Mouse (Mus musculus) liver, adult 2 months (tissue): ENCODE data around the gene Hivep2.

ENCODE experiments used
- CTCF ChIP-seq: fragments of 200-500 bp; IDR thresholded peaks from 2 replicates; pipeline ENCODE4 v1.5.1; 2011; ENCODE audit warnings: low read depth, low read length, control low read depth
- POLR2A ChIP-seq: fragments of 200-500 bp; IDR thresholded peaks from 2 replicates; pipeline ENCODE4 v1.6.1; 2011; ENCODE audit warnings: low read length, control low read depth; ENCODE audit not compliant: insufficient read depth; ENCODE audit errors: extremely low read depth

DNA sequence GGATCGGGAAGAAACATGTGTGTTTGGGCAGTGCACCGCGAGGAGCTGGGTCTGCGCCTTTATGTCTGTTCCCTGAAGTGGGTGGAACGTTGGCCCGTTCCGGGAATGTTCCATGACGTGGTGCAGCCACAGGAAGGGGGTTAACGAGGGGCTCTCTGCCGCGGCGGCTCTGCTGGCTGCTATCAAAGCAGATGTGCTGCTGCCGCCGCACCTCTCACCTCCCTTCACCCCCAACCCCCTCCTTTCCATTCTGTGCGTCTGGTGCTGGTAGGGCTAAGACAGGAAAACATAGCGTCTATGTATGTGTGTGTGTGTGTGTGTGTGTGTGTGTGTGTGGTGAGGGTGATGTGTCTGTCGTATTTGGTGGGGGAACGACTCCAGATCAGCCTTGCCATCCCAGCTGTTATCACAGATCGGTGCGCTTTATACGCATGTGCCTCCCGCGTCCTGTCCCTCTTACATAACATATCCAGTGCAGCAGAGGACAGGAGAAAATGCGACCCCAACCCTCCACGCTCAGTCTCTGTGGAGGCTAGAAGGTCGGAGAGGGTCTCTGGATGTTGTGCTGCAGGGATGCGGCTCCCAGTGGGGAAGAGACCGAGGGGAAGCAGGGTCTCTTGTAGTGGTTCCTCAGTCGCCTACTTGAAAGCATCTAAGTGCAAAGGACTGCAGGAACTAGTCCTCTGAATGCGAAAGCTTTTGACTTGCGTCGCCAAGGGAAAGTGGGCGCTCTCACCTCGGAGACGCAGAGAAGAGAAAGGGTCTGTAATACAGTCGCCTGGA, 1.8 kb downstream of the Hivep2 start:
- TF ChIP-seq POLR2A = peak; percentile 41; the same call in 1 of the 2 replicates
- TF ChIP-seq CTCF = no peak
